Mouse (Mus musculus): ENCODE data around the gene Gm5294.

GRCm38 (mm10) chr5:138804286-138804685 is 15.6 kb upstream of the Gm5294 start:
- TF ChIP-seq CTCF (IDR thresholded peaks at IDR 0.05; ENCODE audit: low read depth, low read length) (no peak), GATA1 (IDR thresholded peaks at IDR 0.05; ENCODE audit: borderline replicate concordance, low read length) (no peak), POLR2AphosphoS5 (IDR thresholded peaks at IDR 0.05; ENCODE audit: insufficient replicate concordance, low read depth, low read length) (no peak), GATA2 (IDR thresholded peaks at IDR 0.05; ENCODE audit: borderline replicate concordance, low read depth, low read length) (no peak)
